Mouse (Mus musculus) liver, adult (tissue): ENCODE results near the gene Selenof.

Experiments
- GATA4 ChIP-seq: IDR thresholded peaks from 2 replicates; pipeline ENCODE4 v1.6.1; 2014; ENCODE audit warnings: mild to moderate bottlenecking, low read length; ENCODE audit not compliant: insufficient replicate concordance

The Selenof gene

GRCm38 (mm10) chr3:144606449-144606848 lies 36.3 kb downstream of the Selenof start:
- TF ChIP-seq GATA4, result no peak

GRCm38 (mm10) chr3:144608090-144608489 lies 38.0 kb downstream of the Selenof start:
- TF ChIP-seq GATA4, result no peak

- no peak for TF ChIP-seq GATA4
Observed at GRCm38 (mm10) chr3:144610759-144611158, 40.7 kb downstream of the Selenof start.

GRCm38 (mm10) chr3:144611626-144612271 lies 41.6 kb downstream of the Selenof start:
- TF ChIP-seq GATA4, result no peak

GRCm38 (mm10) chr3:144612382-144612781 lies 42.3 kb downstream of the Selenof start:
- peak; percentile 39; the same call in 1 of the 2 replicates for TF ChIP-seq GATA4

GRCm38 (mm10) chr3:144614277-144614676 lies 44.2 kb downstream of the Selenof start:
- TF ChIP-seq GATA4, result no peak

GRCm38 (mm10) chr3:144614698-144615097 lies 44.6 kb downstream of the Selenof start:
- no peak for TF ChIP-seq GATA4

GRCm38 (mm10) chr3:144615459-144615858 lies 45.4 kb downstream of the Selenof start:
- no peak for TF ChIP-seq GATA4

GRCm38 (mm10) chr3:144616654-144617425 lies 46.7 kb downstream of the Selenof start:
- peak; percentile 37; the same call in 1 of the 2 replicates for TF ChIP-seq GATA4

GRCm38 (mm10) chr3:144617633-144618180 lies 47.6 kb downstream of the Selenof start:
- TF ChIP-seq GATA4, result no peak

GRCm38 (mm10) chr3:144622930-144623612 lies 53.0 kb downstream of the Selenof start:
- TF ChIP-seq GATA4, result no peak

GRCm38 (mm10) chr3:144625691-144626090 lies 55.6 kb downstream of the Selenof start:
- TF ChIP-seq GATA4, result no peak

GRCm38 (mm10) chr3:144628005-144628914 lies 58.2 kb downstream of the Selenof start:
- TF ChIP-seq GATA4, result no peak

- no peak for TF ChIP-seq GATA4
Observed at GRCm38 (mm10) chr3:144628915-144629230, 58.8 kb downstream of the Selenof start.

GRCm38 (mm10) chr3:144635236-144635635 lies 65.1 kb downstream of the Selenof start:
- no peak for TF ChIP-seq GATA4
